Mouse (Mus musculus): ENCODE measurements around the gene Fzd4. TPM values are rescaled to one million over a fixed set of nuclear protein-coding genes. Genes with fewer than 3 reads are reported as not detected.

The Fzd4 gene
- polyA plus RNA-seq, 1 experiment from 2014 or later: 13.2 TPM

- WGBS: 75% methylated on average over 3 of the region's 3 CpGs
These were observed 15.2 kb upstream of the Fzd4 start for GRCm38 (mm10) chr7:89388981-89389380.

GRCm38 (mm10) chr7:89390660-89391059 is 13.5 kb upstream of the Fzd4 start:
- Histone ChIP-seq H3K36me3 (no peaks in the 10 kb centered on the region), H3K9me3 (no peaks in the 10 kb centered on the region), H3K4me1 (peaks cover 6% of the 10 kb centered on the region; the same call in 1 of the 2 replicates), H3K4me2 (replicated peaks) (no peak overlapping the region), H3K27me3 (no peaks in the 10 kb centered on the region), H3K9ac (no peak overlapping the region), H3K27ac (no peak overlapping the region), H3K4me3 (no peak overlapping the region)
- 72% methylated on average over 2 of the region's 2 CpGs for WGBS
- no peak for ATAC-seq (ENCODE audit: insufficient number of reproducible peaks, insufficient read depth, low FRiP score, low TSS enrichment)

More at GRCm38 (mm10) chr7:89388981-89389380, 15.2 kb upstream of the Fzd4 start:
- Histone ChIP-seq H3K4me1 (peaks cover 6% of the 10 kb centered on the region; the same call in 1 of the 2 replicates), H3K36me3 (no peaks in the 10 kb centered on the region), H3K4me3 (no peak overlapping the region), H3K9me3 (no peaks in the 10 kb centered on the region), H3K27ac (no peak overlapping the region), H3K4me2 (replicated peaks) (no peak overlapping the region), H3K27me3 (no peaks in the 10 kb centered on the region), H3K9ac (no peak overlapping the region)
- no peak for ATAC-seq (ENCODE audit: insufficient number of reproducible peaks, insufficient read depth, low FRiP score, low TSS enrichment)

- H3K27ac ChIP-seq: no peak overlapping the region
- no peak for ATAC-seq (ENCODE audit: insufficient number of reproducible peaks, insufficient read depth, low FRiP score, low TSS enrichment)
- no peaks in the 10 kb centered on the region for H3K9me3 ChIP-seq
- H3K4me1 ChIP-seq: peaks cover 6% of the 10 kb centered on the region; the same call in 1 of the 2 replicates
- WGBS: 74% methylated on average over 3 of the region's 3 CpGs
- no peak overlapping the region for H3K9ac ChIP-seq
- H3K4me2 ChIP-seq (replicated peaks): no peak overlapping the region
- H3K4me3 ChIP-seq: no peak overlapping the region
- no peaks in the 10 kb centered on the region for H3K36me3 ChIP-seq
- H3K27me3 ChIP-seq: no peaks in the 10 kb centered on the region
These were observed 12.9 kb upstream of the Fzd4 start for GRCm38 (mm10) chr7:89391281-89391680.

- no peak overlapping the region for H3K4me2 ChIP-seq (replicated peaks)
- no peak overlapping the region for H3K9ac ChIP-seq
- WGBS: 85% methylated on average over 4 of the region's 4 CpGs
- no peaks in the 10 kb centered on the region for H3K9me3 ChIP-seq
- H3K27ac ChIP-seq: no peak overlapping the region
- no peaks in the 10 kb centered on the region for H3K36me3 ChIP-seq
- no peak for ATAC-seq (ENCODE audit: insufficient number of reproducible peaks, insufficient read depth, low FRiP score, low TSS enrichment)
- no peak overlapping the region for H3K4me3 ChIP-seq
- H3K4me1 ChIP-seq: peaks cover 3% of the 10 kb centered on the region; the same call in 1 of the 2 replicates
- no peaks in the 10 kb centered on the region for H3K27me3 ChIP-seq
These were observed 12.3 kb upstream of the Fzd4 start for GRCm38 (mm10) chr7:89391831-89392230.

- no peak overlapping the region for H3K4me2 ChIP-seq (replicated peaks)
- H3K4me1 ChIP-seq: no peaks in the 10 kb centered on the region
- H3K4me3 ChIP-seq: no peak overlapping the region
- no peak for ATAC-seq (ENCODE audit: insufficient number of reproducible peaks, insufficient read depth, low FRiP score, low TSS enrichment)
- H3K9me3 ChIP-seq: no peaks in the 10 kb centered on the region
- WGBS: 67% methylated on average over 4 of the region's 4 CpGs
- H3K36me3 ChIP-seq: no peaks in the 10 kb centered on the region
- H3K27me3 ChIP-seq: no peaks in the 10 kb centered on the region
- no peak overlapping the region for H3K9ac ChIP-seq
- H3K27ac ChIP-seq: no peak overlapping the region
These were observed 11.8 kb upstream of the Fzd4 start for GRCm38 (mm10) chr7:89392388-89392787.

- Histone ChIP-seq H3K4me1 (no peaks in the 10 kb centered on the region), H3K9me3 (no peaks in the 10 kb centered on the region), H3K4me3 (no peak overlapping the region), H3K4me2 (replicated peaks) (no peak overlapping the region), H3K27ac (no peak overlapping the region), H3K27me3 (no peaks in the 10 kb centered on the region), H3K9ac (no peak overlapping the region), H3K36me3 (no peaks in the 10 kb centered on the region)
- WGBS: 98% methylated on average over 1 of the region's 1 CpGs
- ATAC-seq (ENCODE audit: insufficient number of reproducible peaks, insufficient read depth, low FRiP score, low TSS enrichment): no peak
These were observed 11.3 kb upstream of the Fzd4 start for GRCm38 (mm10) chr7:89392825-89393224.

GRCm38 (mm10) chr7:89395399-89395798 is 8.8 kb upstream of the Fzd4 start:
- no peaks in the 10 kb centered on the region for H3K9me3 ChIP-seq
- H3K4me1 ChIP-seq: no peaks in the 10 kb centered on the region
- no peak overlapping the region for H3K4me2 ChIP-seq (replicated peaks)
- no peak overlapping the region for H3K27ac ChIP-seq
- H3K9ac ChIP-seq: no peak overlapping the region
- WGBS: 87% methylated on average over 1 of the region's 1 CpGs
- H3K4me3 ChIP-seq: no peak overlapping the region
- no peaks in the 10 kb centered on the region for H3K27me3 ChIP-seq
- no peaks in the 10 kb centered on the region for H3K36me3 ChIP-seq
- no peak for ATAC-seq (ENCODE audit: insufficient number of reproducible peaks, insufficient read depth, low FRiP score, low TSS enrichment)

- ATAC-seq (ENCODE audit: insufficient number of reproducible peaks, insufficient read depth, low FRiP score, low TSS enrichment): no peak
- Histone ChIP-seq H3K9me3 (no peaks in the 10 kb centered on the region), H3K4me2 (replicated peaks) (no peak overlapping the region), H3K27ac (no peak overlapping the region), H3K4me3 (no peak overlapping the region), H3K36me3 (no peaks in the 10 kb centered on the region), H3K27me3 (no peaks in the 10 kb centered on the region), H3K4me1 (no peaks in the 10 kb centered on the region), H3K9ac (no peak overlapping the region)
- 78% methylated on average over 8 of the region's 8 CpGs for WGBS
These were observed 7.8 kb upstream of the Fzd4 start for GRCm38 (mm10) chr7:89396386-89396785.

GRCm38 (mm10) chr7:89397837-89398534 is 6.2 kb upstream of the Fzd4 start:
- no peak overlapping the region for H3K4me2 ChIP-seq (replicated peaks)
- no peak overlapping the region for H3K9ac ChIP-seq
- no peak overlapping the region for H3K27ac ChIP-seq
- no peak for ATAC-seq (ENCODE audit: insufficient number of reproducible peaks, insufficient read depth, low FRiP score, low TSS enrichment)
- H3K9me3 ChIP-seq: no peaks in the 10 kb centered on the region
- WGBS: 68% methylated on average over 3 of the region's 3 CpGs
- H3K4me1 ChIP-seq: peaks cover 7% of the 10 kb centered on the region; the same call in 1 of the 2 replicates
- no peaks in the 10 kb centered on the region for H3K27me3 ChIP-seq
- H3K36me3 ChIP-seq: no peaks in the 10 kb centered on the region
- no peak overlapping the region for H3K4me3 ChIP-seq

- Histone ChIP-seq H3K9me3 (no peaks in the 10 kb centered on the region), H3K27ac (no peak overlapping the region), H3K4me2 (replicated peaks) (no peak overlapping the region), H3K4me3 (no peak overlapping the region), H3K36me3 (no peaks in the 10 kb centered on the region), H3K9ac (no peak overlapping the region), H3K4me1 (peaks cover 10% of the 10 kb centered on the region; the same call in 1 of the 2 replicates), H3K27me3 (no peaks in the 10 kb centered on the region)
- 82% methylated on average over 2 of the region's 2 CpGs for WGBS
- no peak for ATAC-seq (ENCODE audit: insufficient number of reproducible peaks, insufficient read depth, low FRiP score, low TSS enrichment)
These were observed 3.4 kb upstream of the Fzd4 start for GRCm38 (mm10) chr7:89400721-89401120.

- Histone ChIP-seq H3K4me2 (replicated peaks) (no peak overlapping the region), H3K27ac (no peak overlapping the region), H3K9ac (no peak overlapping the region), H3K9me3 (no peaks in the 10 kb centered on the region), H3K4me3 (no peak overlapping the region), H3K27me3 (no peaks in the 10 kb centered on the region), H3K36me3 (no peaks in the 10 kb centered on the region), H3K4me1 (peaks cover 10% of the 10 kb centered on the region; the same call in 1 of the 2 replicates)
- 48% methylated on average over 11 of the region's 11 CpGs for WGBS
- ATAC-seq (ENCODE audit: insufficient number of reproducible peaks, insufficient read depth, low FRiP score, low TSS enrichment): no peak
These were observed 2.9 kb upstream of the Fzd4 start for GRCm38 (mm10) chr7:89401136-89401858.

- no peak overlapping the region for H3K4me3 ChIP-seq
- H3K9me3 ChIP-seq: no peaks in the 10 kb centered on the region
- 61% methylated on average over 3 of the region's 3 CpGs for WGBS
- H3K4me2 ChIP-seq (replicated peaks): no peak overlapping the region
- no peaks in the 10 kb centered on the region for H3K27me3 ChIP-seq
- no peak overlapping the region for H3K27ac ChIP-seq
- H3K36me3 ChIP-seq: no peaks in the 10 kb centered on the region
- H3K9ac ChIP-seq: no peak overlapping the region
- ATAC-seq (ENCODE audit: insufficient number of reproducible peaks, insufficient read depth, low FRiP score, low TSS enrichment): no peak
- H3K4me1 ChIP-seq: peaks cover 13% of the 10 kb centered on the region; the same call in 1 of the 2 replicates
These were observed 2.2 kb upstream of the Fzd4 start for GRCm38 (mm10) chr7:89401936-89402335.
